Mouse (Mus musculus): ENCODE measurements at regions not wholly inside any gene's neighbourhood (a gene's known extent, or its start where the extent isn't known, plus 50 kb on each side); places are given as distances from the start of the nearest gene placed in this dataset.

- Histone ChIP-seq H3K36me3 (no peaks in the 10 kb centered on the region), H3K4me1 (no peaks in the 10 kb centered on the region), H3K4me3 (no peak overlapping the region), H3K27me3 (no peaks in the 10 kb centered on the region), H3K9me3 (no peaks in the 10 kb centered on the region), H3K9ac (no peak overlapping the region), H3K27ac (no peak overlapping the region), H3K4me2 (replicated peaks) (no peak overlapping the region)
- 66% methylated on average over 6 of the region's 6 CpGs for WGBS
- no peak for ATAC-seq (ENCODE audit: insufficient number of reproducible peaks, insufficient read depth, low FRiP score, low TSS enrichment)
These were observed 443.9 kb downstream of the 1810013L24Rik start for GRCm38 (mm10) chr16:9273751-9274300.

GRCm38 (mm10) chr16:9274583-9275100, 444.7 kb downstream of the 1810013L24Rik start:
- Histone ChIP-seq H3K4me1 (no peaks in the 10 kb centered on the region), H3K36me3 (no peaks in the 10 kb centered on the region), H3K9me3 (no peaks in the 10 kb centered on the region), H3K4me3 (no peak overlapping the region), H3K27me3 (no peaks in the 10 kb centered on the region), H3K9ac (no peak overlapping the region), H3K27ac (no peak overlapping the region), H3K4me2 (replicated peaks) (no peak overlapping the region)
- 69% methylated on average over 7 of the region's 7 CpGs for WGBS
- ATAC-seq (ENCODE audit: insufficient number of reproducible peaks, insufficient read depth, low FRiP score, low TSS enrichment) = no peak

DNA sequence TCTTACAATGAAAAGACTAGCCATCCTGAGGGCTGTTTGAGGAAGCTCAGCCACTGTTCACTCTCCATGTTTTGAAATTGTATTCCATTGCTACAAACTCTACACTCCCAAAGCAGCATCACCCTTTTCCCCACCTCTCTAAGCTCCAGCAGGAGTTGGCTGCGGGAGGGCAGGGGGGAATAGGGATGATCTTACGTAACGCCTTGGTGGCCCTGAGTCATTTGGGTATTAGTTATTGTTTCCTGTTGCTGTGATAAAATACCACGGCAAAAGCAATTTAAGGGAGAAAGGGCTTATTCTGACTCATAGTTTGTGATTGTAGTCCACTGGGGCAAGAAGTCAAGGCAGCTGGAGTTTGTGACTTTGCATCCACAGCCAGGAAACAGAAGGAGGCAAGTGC, 445.5 kb downstream of the 1810013L24Rik start:
- ATAC-seq (ENCODE audit: insufficient number of reproducible peaks, insufficient read depth, low FRiP score, low TSS enrichment) = no peak
- Histone ChIP-seq H3K9ac (no peak overlapping the region), H3K4me3 (no peak overlapping the region), H3K36me3 (no peaks in the 10 kb centered on the region), H3K4me1 (no peaks in the 10 kb centered on the region), H3K4me2 (replicated peaks) (no peak overlapping the region), H3K27me3 (no peaks in the 10 kb centered on the region), H3K9me3 (no peaks in the 10 kb centered on the region), H3K27ac (no peak overlapping the region)
- WGBS = 83% methylated on average over 4 of the region's 4 CpGs

GRCm38 (mm10) chr16:9277064-9277463, 447.2 kb downstream of the 1810013L24Rik start:
- Histone ChIP-seq H3K4me2 (replicated peaks) (no peak overlapping the region), H3K27ac (no peak overlapping the region), H3K4me3 (no peak overlapping the region), H3K27me3 (no peaks in the 10 kb centered on the region), H3K9me3 (no peaks in the 10 kb centered on the region), H3K36me3 (no peaks in the 10 kb centered on the region), H3K4me1 (no peaks in the 10 kb centered on the region), H3K9ac (no peak overlapping the region)
- no peak for ATAC-seq (ENCODE audit: insufficient number of reproducible peaks, insufficient read depth, low FRiP score, low TSS enrichment)
- 84% methylated on average over 1 of the region's 1 CpGs for WGBS

GRCm38 (mm10) chr16:9279726-9280125, 449.8 kb downstream of the 1810013L24Rik start:
- H3K4me1 ChIP-seq = no peaks in the 10 kb centered on the region
- ATAC-seq (ENCODE audit: insufficient number of reproducible peaks, insufficient read depth, low FRiP score, low TSS enrichment) = no peak
- H3K27me3 ChIP-seq = no peaks in the 10 kb centered on the region
- 64% methylated on average over 6 of the region's 6 CpGs for WGBS
- no peaks in the 10 kb centered on the region for H3K9me3 ChIP-seq
- H3K4me2 ChIP-seq (replicated peaks) = no peak overlapping the region
- no peak overlapping the region for H3K9ac ChIP-seq
- H3K4me3 ChIP-seq = no peak overlapping the region
- H3K27ac ChIP-seq = no peak overlapping the region
- H3K36me3 ChIP-seq = no peaks in the 10 kb centered on the region

DNA sequence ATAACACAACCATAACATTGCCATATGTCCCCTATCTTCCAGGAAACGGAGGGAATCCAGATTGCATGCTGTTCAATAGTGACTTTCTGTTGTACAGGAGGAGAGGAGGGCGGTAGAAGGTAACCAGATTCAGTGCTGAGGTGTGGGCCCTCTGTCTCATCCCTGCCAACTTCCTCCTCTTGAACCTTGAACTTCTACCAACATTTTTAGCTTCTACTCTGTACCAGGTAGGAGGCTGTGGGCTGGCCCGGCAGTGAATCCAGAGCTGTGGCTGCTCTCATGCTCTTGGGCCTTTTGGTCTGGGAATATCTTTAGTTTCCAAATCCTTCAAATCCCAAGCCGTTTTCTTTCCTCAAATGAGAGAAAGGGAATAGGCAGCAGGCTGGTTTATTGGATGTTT, 450.5 kb downstream of the 1810013L24Rik start:
- Histone ChIP-seq H3K9ac (no peak overlapping the region), H3K4me1 (no peaks in the 10 kb centered on the region), H3K4me2 (replicated peaks) (no peak overlapping the region), H3K4me3 (no peak overlapping the region), H3K27ac (no peak overlapping the region), H3K27me3 (no peaks in the 10 kb centered on the region), H3K36me3 (no peaks in the 10 kb centered on the region), H3K9me3 (no peaks in the 10 kb centered on the region)
- 64% methylated on average over 4 of the region's 4 CpGs for WGBS
- no peak for ATAC-seq (ENCODE audit: insufficient number of reproducible peaks, insufficient read depth, low FRiP score, low TSS enrichment)

DNA sequence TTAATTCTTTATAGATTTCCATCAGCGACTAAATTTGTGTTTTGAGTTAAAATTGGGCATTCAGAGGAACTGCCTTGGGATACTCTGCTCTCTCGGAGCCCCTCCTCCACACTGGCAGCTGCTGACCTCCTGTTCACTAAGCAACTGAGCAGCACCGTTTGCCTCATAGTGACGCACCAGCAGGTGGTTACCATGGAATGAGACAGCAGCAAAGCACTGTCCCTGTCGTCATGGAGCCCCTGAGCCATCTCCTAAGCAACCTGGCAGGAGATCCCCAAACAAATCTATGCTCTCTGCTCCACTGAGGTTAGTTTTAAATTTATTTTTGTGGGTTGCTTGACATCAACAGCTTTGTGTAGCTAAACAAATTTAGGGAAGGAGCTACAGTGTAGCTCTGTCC, 451.0 kb downstream of the 1810013L24Rik start:
- no peaks in the 10 kb centered on the region for H3K4me1 ChIP-seq
- no peaks in the 10 kb centered on the region for H3K36me3 ChIP-seq
- no peaks in the 10 kb centered on the region for H3K27me3 ChIP-seq
- H3K27ac ChIP-seq = no peak overlapping the region
- no peak overlapping the region for H3K9ac ChIP-seq
- no peak for ATAC-seq (ENCODE audit: insufficient number of reproducible peaks, insufficient read depth, low FRiP score, low TSS enrichment)
- H3K4me3 ChIP-seq = no peak overlapping the region
- no peaks in the 10 kb centered on the region for H3K9me3 ChIP-seq
- WGBS = 14% methylated on average over 5 of the region's 5 CpGs
- H3K4me2 ChIP-seq (replicated peaks) = no peak overlapping the region

DNA sequence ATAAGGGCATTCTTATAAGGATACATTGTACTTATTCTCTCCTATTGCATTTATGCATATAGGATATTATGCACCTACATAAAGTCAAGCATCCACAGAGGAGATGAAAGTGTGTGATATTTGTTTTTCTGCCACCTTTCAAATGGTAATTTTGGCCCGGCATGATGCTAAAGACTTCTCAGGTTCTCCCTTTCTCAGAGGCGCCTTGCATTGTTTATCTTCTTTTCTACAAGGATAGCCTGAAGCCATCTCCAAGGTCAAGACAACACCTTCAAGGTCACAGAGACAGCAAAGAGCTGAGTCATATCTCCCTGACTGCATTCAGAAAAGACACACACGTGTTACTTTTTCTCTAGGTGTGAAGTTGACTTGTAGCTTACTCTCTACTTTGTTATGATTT, 454.5 kb downstream of the 1810013L24Rik start:
- H3K4me2 ChIP-seq (replicated peaks) = no peak overlapping the region
- H3K27ac ChIP-seq = no peak overlapping the region
- no peak for ATAC-seq (ENCODE audit: insufficient number of reproducible peaks, insufficient read depth, low FRiP score, low TSS enrichment)
- WGBS = 50% methylated on average over 3 of the region's 3 CpGs
- H3K9ac ChIP-seq = no peak overlapping the region
- no peaks in the 10 kb centered on the region for H3K36me3 ChIP-seq
- no peak overlapping the region for H3K4me3 ChIP-seq
- no peaks in the 10 kb centered on the region for H3K9me3 ChIP-seq
- no peaks in the 10 kb centered on the region for H3K4me1 ChIP-seq
- H3K27me3 ChIP-seq = no peaks in the 10 kb centered on the region

GRCm38 (mm10) chr16:9285921-9286320, 456.0 kb downstream of the 1810013L24Rik start:
- no peak for ATAC-seq (ENCODE audit: insufficient number of reproducible peaks, insufficient read depth, low FRiP score, low TSS enrichment)
- WGBS = 93% methylated on average over 1 of the region's 1 CpGs

DNA sequence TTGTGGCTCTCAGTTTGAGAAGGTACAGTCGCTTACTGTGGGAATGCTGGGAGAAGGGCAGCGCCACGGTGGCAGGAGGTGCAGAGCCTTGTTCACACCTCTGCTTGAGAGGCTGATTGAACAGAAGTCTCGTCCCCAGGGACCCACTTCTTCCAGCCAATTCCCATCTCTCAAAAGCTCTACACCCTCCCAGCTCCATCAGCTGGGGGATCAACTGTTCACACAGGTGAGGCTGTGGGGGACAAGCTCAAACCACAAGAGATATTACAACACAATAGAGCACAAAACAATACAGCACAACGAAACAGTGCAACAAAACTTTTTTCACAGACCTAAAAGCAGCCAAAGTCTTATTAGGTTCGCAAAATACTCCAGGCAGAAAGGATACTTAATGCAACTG, 457.7 kb downstream of the 1810013L24Rik start:
- H3K4me3 ChIP-seq = no peak overlapping the region
- H3K4me2 ChIP-seq (replicated peaks) = no peak overlapping the region
- WGBS = 81% methylated on average over 6 of the region's 6 CpGs
- no peak overlapping the region for H3K9ac ChIP-seq
- H3K9me3 ChIP-seq = no peaks in the 10 kb centered on the region
- H3K27me3 ChIP-seq = no peaks in the 10 kb centered on the region
- H3K27ac ChIP-seq = no peak overlapping the region
- no peak for ATAC-seq (ENCODE audit: insufficient number of reproducible peaks, insufficient read depth, low FRiP score, low TSS enrichment)
- no peaks in the 10 kb centered on the region for H3K4me1 ChIP-seq
- H3K36me3 ChIP-seq = no peaks in the 10 kb centered on the region

More at GRCm38 (mm10) chr16:9285921-9286320, 456.0 kb downstream of the 1810013L24Rik start:
- H3K27ac ChIP-seq = no peak overlapping the region
- H3K4me2 ChIP-seq (replicated peaks) = no peak overlapping the region
- no peaks in the 10 kb centered on the region for H3K9me3 ChIP-seq
- no peaks in the 10 kb centered on the region for H3K36me3 ChIP-seq
- no peak overlapping the region for H3K9ac ChIP-seq
- no peaks in the 10 kb centered on the region for H3K4me1 ChIP-seq
- no peak overlapping the region for H3K4me3 ChIP-seq
- no peaks in the 10 kb centered on the region for H3K27me3 ChIP-seq

DNA sequence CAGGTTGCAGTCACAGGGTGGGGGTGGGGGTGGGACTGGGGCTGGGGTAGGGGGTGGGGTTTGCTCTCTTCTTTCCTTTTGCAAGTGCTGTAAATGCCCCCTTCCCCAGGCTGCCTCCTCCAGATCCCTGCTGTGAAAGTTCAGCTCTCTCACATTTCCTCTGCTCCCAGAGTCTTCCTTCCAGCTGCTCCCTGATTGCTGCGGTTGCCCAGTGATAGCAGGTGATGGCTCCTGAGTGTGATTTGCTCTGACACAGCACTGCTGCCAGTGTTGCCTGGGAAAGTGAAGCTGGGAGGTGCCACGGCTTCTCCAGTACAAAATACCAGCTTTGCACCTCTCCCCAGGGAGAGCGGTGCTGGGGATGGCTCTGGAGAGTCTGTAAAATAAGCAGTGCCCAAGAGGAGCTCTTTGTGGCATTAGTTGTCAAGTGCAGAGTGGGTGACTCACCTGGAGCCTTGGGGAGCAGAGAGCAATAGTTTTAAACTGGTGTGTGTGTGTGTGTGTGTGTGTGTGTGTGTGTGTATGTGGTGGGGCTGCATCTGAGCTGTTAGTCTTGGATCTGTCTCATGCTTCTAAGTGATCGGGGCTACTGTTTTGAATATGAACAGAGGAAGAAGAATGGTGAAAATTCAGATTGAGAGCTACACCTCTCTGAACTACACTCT, 461.6 kb downstream of the 1810013L24Rik start:
- H3K4me3 ChIP-seq = no peak overlapping the region
- no peaks in the 10 kb centered on the region for H3K36me3 ChIP-seq
- H3K4me1 ChIP-seq = no peaks in the 10 kb centered on the region
- 60% methylated on average over 4 of the region's 4 CpGs for WGBS
- H3K4me2 ChIP-seq (replicated peaks) = no peak overlapping the region
- no peaks in the 10 kb centered on the region for H3K9me3 ChIP-seq
- H3K9ac ChIP-seq = no peak overlapping the region
- H3K27ac ChIP-seq = no peak overlapping the region
- no peak for ATAC-seq (ENCODE audit: insufficient number of reproducible peaks, insufficient read depth, low FRiP score, low TSS enrichment)
- no peaks in the 10 kb centered on the region for H3K27me3 ChIP-seq

- WGBS = 78% methylated on average over 4 of the region's 4 CpGs
- no peak overlapping the region for H3K4me3 ChIP-seq
- no peaks in the 10 kb centered on the region for H3K4me1 ChIP-seq
- H3K36me3 ChIP-seq = no peaks in the 10 kb centered on the region
- ATAC-seq (ENCODE audit: insufficient number of reproducible peaks, insufficient read depth, low FRiP score, low TSS enrichment) = no peak
- no peak overlapping the region for H3K4me2 ChIP-seq (replicated peaks)
- H3K27ac ChIP-seq = no peak overlapping the region
- H3K27me3 ChIP-seq = no peaks in the 10 kb centered on the region
- no peaks in the 10 kb centered on the region for H3K9me3 ChIP-seq
- no peak overlapping the region for H3K9ac ChIP-seq
These were observed 473.2 kb downstream of the 1810013L24Rik start for GRCm38 (mm10) chr16:9303134-9303533.
